Mouse (Mus musculus): Measurements from ENCODE around the gene Ano2. TPM values are rescaled to one million over a fixed set of nuclear protein-coding genes. Genes with fewer than 3 reads are reported as not detected.

Gene Ano2
- polyA plus RNA-seq, 1 experiment from 2014 or later = 0.32 TPM

DNA sequence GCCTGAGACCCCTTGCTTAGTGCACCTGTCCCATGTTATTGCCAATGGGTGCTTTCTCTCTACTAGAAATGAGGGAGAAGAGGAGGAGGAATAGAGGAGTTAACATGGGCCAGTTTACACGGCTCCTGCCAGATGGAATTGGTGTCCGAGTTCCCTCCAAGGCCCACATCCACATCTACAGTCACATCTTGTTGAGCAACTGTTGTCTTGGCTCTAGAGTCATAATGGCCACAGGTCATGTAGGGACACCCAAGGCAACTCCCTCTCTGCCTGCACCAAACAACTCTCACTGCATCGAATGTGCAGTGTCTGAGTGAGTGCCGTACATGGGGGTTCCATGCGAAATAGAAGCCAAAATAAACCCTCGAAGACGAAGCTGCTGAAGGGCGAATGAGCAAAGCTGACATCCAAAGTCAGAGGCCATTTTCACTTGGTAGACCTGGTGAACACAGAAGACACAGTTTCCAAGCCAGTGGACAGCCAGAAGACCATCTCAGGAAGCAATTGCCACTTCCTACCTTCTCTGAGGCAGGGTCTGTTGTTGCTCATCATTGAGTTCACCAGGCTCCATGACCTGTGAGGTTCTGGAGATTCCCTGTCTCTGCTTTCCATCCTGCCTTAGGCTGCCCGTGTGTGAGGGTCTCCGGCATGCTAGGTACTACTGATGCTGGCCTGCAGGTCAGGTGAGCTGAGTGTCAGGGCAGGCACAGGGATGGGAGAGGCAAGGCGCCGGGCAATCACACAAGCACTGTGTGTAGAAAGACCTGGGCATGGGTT lies 398.5 kb downstream of the Ano2 start:
- no peaks in the 10 kb centered on the region for H3K9me3 ChIP-seq (replicated peaks; ENCODE audit: control insufficient read depth, low read length)
- 94% methylated on average over 12 of the region's 12 CpGs for WGBS

More for the DNA sequence above, 398.5 kb downstream of the Ano2 start:
- ATAC-seq (replicated peaks; ENCODE audit: insufficient number of reproducible peaks, low FRiP score, low TSS enrichment, low read depth) = no peak
- Histone ChIP-seq H3K4me3 (ENCODE audit: low read depth, low read length) (no peak overlapping the region), H3K36me3 (replicated peaks; ENCODE audit: control insufficient read depth, insufficient read depth, low read depth, low read length) (no peaks in the 10 kb centered on the region), H3K27ac (replicated peaks; ENCODE audit: low read depth, low read length) (no peak overlapping the region), H3K9ac (replicated peaks; ENCODE audit: low read length) (no peak overlapping the region), H3K4me2 (ENCODE audit: low read depth, low read length) (no peak overlapping the region), H3K4me1 (ENCODE audit: control insufficient read depth, insufficient read depth, low read length) (no peaks in the 10 kb centered on the region; the same call in 1 of the 2 replicates), H3K27me3 (ENCODE audit: control insufficient read depth, insufficient read depth, low read length) (no peaks in the 10 kb centered on the region)
- DNase-seq (ENCODE audit: low spot score) = no peak

Other genes with a start within 250 kb of the Ano2 start
- gene Cd9, start 195.6 kb upstream of the Ano2 start, polyA plus RNA-seq (2014; fragmentation: Nextera tagmentation; extraction: Ambion mirVana) = 55.3 and 55.4 TPM in 2 replicates
- gene Vwf, start 143.6 kb upstream of the Ano2 start, polyA plus RNA-seq (2014; fragmentation: Nextera tagmentation; extraction: Ambion mirVana) = 6.7 and 8.0 TPM in 2 replicates